Mouse (Mus musculus): ENCODE data around the gene Pbx1.

- TF ChIP-seq CTCF (IDR thresholded peaks at IDR 0.05; ENCODE audit: low read depth) = no peak
- no peak for TF ChIP-seq EP300 (IDR thresholded peaks at IDR 0.05; ENCODE audit: low read depth)
Measured at GRCm38 (mm10) chr1:168290236-168290985, 141.7 kb downstream of the Pbx1 start.
